Mouse (Mus musculus): ENCODE measurements around the gene Wnt3a. TPM values are rescaled to one million over a fixed set of nuclear protein-coding genes. Genes with fewer than 3 reads are reported as not detected.

Gene Wnt3a
- polyA plus RNA-seq, 2 experiments: 1.2 to 1.3 TPM

GRCm38 (mm10) chr11:59263870-59264563 lies 26.5 kb downstream of the Wnt3a start:
- ATAC-seq (ENCODE audit: low FRiP score, low read depth) (peak; percentile 72; the same call in 1 of the 2 replicates), DNase-seq (ENCODE audit: low spot score) (peak; percentile 54)
- Histone ChIP-seq H3K9me3 (ENCODE audit: control insufficient read depth, low read length) (no peaks in the 10 kb centered on the region), H3K27me3 (ENCODE audit: control insufficient read depth, insufficient read depth, low read length) (peaks cover 13% of the 10 kb centered on the region; the same call in 1 of the 2 replicates), H3K4me2 (replicated peaks; ENCODE audit: low read depth, low read length, severe bottlenecking) (peak overlapping the region; percentile 77), H3K36me3 (ENCODE audit: control insufficient read depth, insufficient read depth, low read length) (no peaks in the 10 kb centered on the region), H3K9ac (ENCODE audit: low read depth, low read length, severe bottlenecking) (peak overlapping the region; percentile 60), H3K4me1 (ENCODE audit: control insufficient read depth, insufficient read depth, low read length) (peaks cover 3% of the 10 kb centered on the region), H3K4me3 (replicated peaks; ENCODE audit: low read length) (peak overlapping the region; percentile 49), H3K27ac (replicated peaks; ENCODE audit: low read depth, low read length) (no peak overlapping the region)
- TF ChIP-seq POLR2A (IDR thresholded peaks at IDR 0.05; ENCODE audit: borderline replicate concordance, extremely low read depth, insufficient read depth, insufficient read length): no peak
- 3% methylated on average over 48 of the region's 56 CpGs for WGBS

GRCm38 (mm10) chr11:59262308-59262707 lies 28.2 kb downstream of the Wnt3a start:
- no peaks in the 10 kb centered on the region for H3K36me3 ChIP-seq (ENCODE audit: control insufficient read depth, insufficient read depth, low read length)

DNA sequence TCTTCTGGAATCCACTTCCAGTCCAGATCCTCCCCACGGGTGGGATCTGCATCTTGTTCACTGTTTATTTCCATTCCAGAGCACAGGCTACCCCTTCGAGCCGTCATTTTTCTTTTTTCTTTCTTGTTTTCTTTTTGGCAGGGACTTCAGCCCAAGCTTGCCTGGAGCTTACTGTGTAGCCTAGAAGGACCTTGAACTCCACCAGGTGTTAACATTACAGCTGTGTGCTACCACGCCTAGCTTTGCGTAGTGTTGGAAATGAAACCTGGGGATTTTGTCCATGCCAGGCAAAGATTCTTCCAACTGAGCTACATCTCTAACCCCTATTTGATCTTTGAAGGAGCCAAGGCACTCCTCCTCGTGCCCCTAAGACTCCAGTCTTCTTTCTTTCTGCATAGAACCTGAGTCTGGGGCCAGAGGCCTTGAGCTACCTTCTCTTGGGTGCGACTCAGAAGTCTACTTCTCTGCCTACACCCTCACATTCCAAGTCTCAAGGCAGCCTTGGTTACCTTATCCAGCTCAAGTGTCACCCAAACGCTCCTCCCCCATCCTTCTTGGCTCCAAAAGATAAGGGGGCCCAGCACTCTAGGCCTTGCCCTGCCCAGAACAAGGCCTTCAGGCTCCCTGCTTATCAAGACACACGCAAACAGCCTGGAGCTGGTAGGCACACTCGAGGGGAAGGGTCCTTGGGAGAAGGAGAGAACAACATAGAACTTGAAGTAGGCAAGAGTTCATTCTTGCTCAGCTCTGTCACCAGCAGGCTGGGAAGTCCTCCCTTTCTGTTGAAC lies 29.7 kb downstream of the Wnt3a start:
- H3K27me3 ChIP-seq (ENCODE audit: control insufficient read depth, insufficient read depth, low read length): peaks cover 13% of the 10 kb centered on the region; the same call in 1 of the 2 replicates
- DNase-seq (ENCODE audit: low spot score) (no peak), ATAC-seq (ENCODE audit: low FRiP score, low read depth) (no peak)
- 75% methylated on average over 10 of the region's 10 CpGs for WGBS
- H3K9ac ChIP-seq (ENCODE audit: low read depth, low read length, severe bottlenecking): no peak overlapping the region
- H3K27ac ChIP-seq (replicated peaks; ENCODE audit: low read depth, low read length): no peak overlapping the region
- H3K4me3 ChIP-seq (replicated peaks; ENCODE audit: low read length): no peak overlapping the region
- no peak overlapping the region for H3K4me2 ChIP-seq (replicated peaks; ENCODE audit: low read depth, low read length, severe bottlenecking)
- H3K9me3 ChIP-seq (ENCODE audit: control insufficient read depth, low read length): no peaks in the 10 kb centered on the region
- H3K4me1 ChIP-seq (ENCODE audit: control insufficient read depth, insufficient read depth, low read length): peaks cover 3% of the 10 kb centered on the region
- H3K36me3 ChIP-seq (ENCODE audit: control insufficient read depth, insufficient read depth, low read length): no peaks in the 10 kb centered on the region
- no peak for TF ChIP-seq POLR2A (IDR thresholded peaks at IDR 0.05; ENCODE audit: borderline replicate concordance, extremely low read depth, insufficient read depth, insufficient read length)

More at GRCm38 (mm10) chr11:59262308-59262707, 28.2 kb downstream of the Wnt3a start:
- Histone ChIP-seq H3K27ac (replicated peaks; ENCODE audit: low read depth, low read length) (no peak overlapping the region), H3K4me3 (replicated peaks; ENCODE audit: low read length) (no peak overlapping the region), H3K4me1 (ENCODE audit: control insufficient read depth, insufficient read depth, low read length) (peaks cover 3% of the 10 kb centered on the region), H3K9me3 (ENCODE audit: control insufficient read depth, low read length) (no peaks in the 10 kb centered on the region), H3K4me2 (replicated peaks; ENCODE audit: low read depth, low read length, severe bottlenecking) (no peak overlapping the region), H3K27me3 (ENCODE audit: control insufficient read depth, insufficient read depth, low read length) (peaks cover 13% of the 10 kb centered on the region; the same call in 1 of the 2 replicates), H3K9ac (ENCODE audit: low read depth, low read length, severe bottlenecking) (no peak overlapping the region)
- DNase-seq (ENCODE audit: low spot score) (no peak), ATAC-seq (ENCODE audit: low FRiP score, low read depth) (no peak)
- no peak for TF ChIP-seq POLR2A (IDR thresholded peaks at IDR 0.05; ENCODE audit: borderline replicate concordance, extremely low read depth, insufficient read depth, insufficient read length)

DNA sequence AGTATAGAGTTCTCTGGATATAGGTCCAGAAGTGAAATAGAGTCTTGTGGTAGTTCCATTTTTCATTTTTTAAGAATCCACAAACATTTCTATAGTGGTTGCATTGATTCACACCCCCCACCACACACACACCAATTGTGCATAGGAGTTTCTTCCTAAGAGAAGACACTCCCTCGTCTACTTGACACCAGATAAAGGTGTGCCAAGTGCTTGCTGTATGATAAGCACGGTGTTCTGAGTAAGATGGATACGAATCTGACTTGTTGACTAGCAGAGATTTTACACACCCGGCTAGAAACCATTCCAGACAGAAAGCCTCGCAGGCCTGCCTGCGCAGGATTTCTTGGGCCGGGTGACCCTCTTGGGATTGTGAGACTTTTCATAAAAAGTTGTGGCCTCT lies 30.9 kb downstream of the Wnt3a start:
- Histone ChIP-seq H3K9ac (ENCODE audit: low read depth, low read length, severe bottlenecking) (no peak overlapping the region), H3K4me1 (ENCODE audit: control insufficient read depth, insufficient read depth, low read length) (peaks cover 3% of the 10 kb centered on the region), H3K4me3 (replicated peaks; ENCODE audit: low read length) (no peak overlapping the region), H3K27me3 (ENCODE audit: control insufficient read depth, insufficient read depth, low read length) (peaks cover 3% of the 10 kb centered on the region; the same call in 1 of the 2 replicates), H3K9me3 (ENCODE audit: control insufficient read depth, low read length) (no peaks in the 10 kb centered on the region), H3K27ac (replicated peaks; ENCODE audit: low read depth, low read length) (no peak overlapping the region), H3K4me2 (replicated peaks; ENCODE audit: low read depth, low read length, severe bottlenecking) (no peak overlapping the region), H3K36me3 (ENCODE audit: control insufficient read depth, insufficient read depth, low read length) (no peaks in the 10 kb centered on the region)
- no peak for ATAC-seq (ENCODE audit: low FRiP score, low read depth)
- DNase-seq (ENCODE audit: low spot score): no peak
- 85% methylated on average over 7 of the region's 7 CpGs for WGBS
- no peak for TF ChIP-seq POLR2A (IDR thresholded peaks at IDR 0.05; ENCODE audit: borderline replicate concordance, extremely low read depth, insufficient read depth, insufficient read length)

DNA sequence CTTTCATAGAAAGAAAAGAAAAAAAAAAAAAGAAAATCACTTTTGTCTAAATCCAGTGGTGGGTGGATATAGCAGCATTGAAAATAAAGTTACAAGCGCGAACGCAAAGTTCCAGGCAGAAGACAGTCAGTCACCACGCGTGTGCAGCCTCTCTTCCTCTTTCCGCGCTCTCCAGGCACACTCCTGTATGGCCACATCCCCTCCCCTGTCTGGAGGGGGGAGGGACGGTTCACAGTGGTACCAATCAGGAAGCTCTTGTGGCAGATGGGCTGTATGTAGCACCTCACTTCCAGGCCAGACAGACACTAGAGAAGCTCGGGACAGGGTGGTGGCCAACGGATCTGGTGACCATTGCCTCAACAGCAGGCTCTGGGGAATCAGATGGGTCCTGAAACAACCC lies 42.5 kb downstream of the Wnt3a start:
- Histone ChIP-seq H3K36me3 (ENCODE audit: control insufficient read depth, insufficient read depth, low read length) (no peaks in the 10 kb centered on the region), H3K4me3 (replicated peaks; ENCODE audit: low read length) (no peak overlapping the region), H3K27ac (replicated peaks; ENCODE audit: low read depth, low read length) (no peak overlapping the region), H3K4me2 (replicated peaks; ENCODE audit: low read depth, low read length, severe bottlenecking) (no peak overlapping the region), H3K9ac (ENCODE audit: low read depth, low read length, severe bottlenecking) (no peak overlapping the region), H3K4me1 (ENCODE audit: control insufficient read depth, insufficient read depth, low read length) (no peaks in the 10 kb centered on the region), H3K27me3 (ENCODE audit: control insufficient read depth, insufficient read depth, low read length) (no peaks in the 10 kb centered on the region), H3K9me3 (ENCODE audit: control insufficient read depth, low read length) (no peaks in the 10 kb centered on the region)
- ATAC-seq (ENCODE audit: low FRiP score, low read depth): no peak
- TF ChIP-seq POLR2A (IDR thresholded peaks at IDR 0.05; ENCODE audit: borderline replicate concordance, extremely low read depth, insufficient read depth, insufficient read length): no peak
- 64% methylated on average over 10 of the region's 10 CpGs for WGBS
- no peak for DNase-seq (ENCODE audit: low spot score)

Data from limb, embryonic 14.5 days (tissue).